Mouse (Mus musculus): Measurements from ENCODE around the gene Egfl8.

DNA sequence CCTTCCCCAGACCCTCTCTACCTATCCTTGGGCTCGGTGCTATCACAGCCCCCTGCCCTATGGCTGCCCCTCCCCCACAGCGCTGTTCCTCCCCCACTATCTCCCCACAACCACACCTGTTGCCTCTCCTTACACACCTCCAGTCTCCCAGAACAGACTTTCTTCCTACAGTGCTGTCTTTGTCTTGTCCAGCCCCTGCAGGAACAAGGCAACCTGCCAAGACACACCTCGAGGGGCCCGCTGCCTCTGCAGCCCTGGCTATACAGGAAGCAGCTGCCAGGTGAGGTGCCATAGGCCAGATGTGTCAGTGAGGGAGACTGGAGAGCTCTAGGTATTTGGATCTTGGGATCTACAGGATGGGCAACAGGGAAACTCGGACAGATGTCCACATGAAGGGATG is 39.2 kb downstream of the Egfl8 start:
- TF ChIP-seq CTCF (IDR thresholded peaks at IDR 0.05; ENCODE audit: low read depth) (no peak), EP300 (optimal IDR thresholded peaks at IDR 0.05) (no peak)

Measured in stomach, postnatal 0 days (tissue).